Comparison of ENCODE assay signal across 19 mouse cellular contexts in the genomic region with DNA sequence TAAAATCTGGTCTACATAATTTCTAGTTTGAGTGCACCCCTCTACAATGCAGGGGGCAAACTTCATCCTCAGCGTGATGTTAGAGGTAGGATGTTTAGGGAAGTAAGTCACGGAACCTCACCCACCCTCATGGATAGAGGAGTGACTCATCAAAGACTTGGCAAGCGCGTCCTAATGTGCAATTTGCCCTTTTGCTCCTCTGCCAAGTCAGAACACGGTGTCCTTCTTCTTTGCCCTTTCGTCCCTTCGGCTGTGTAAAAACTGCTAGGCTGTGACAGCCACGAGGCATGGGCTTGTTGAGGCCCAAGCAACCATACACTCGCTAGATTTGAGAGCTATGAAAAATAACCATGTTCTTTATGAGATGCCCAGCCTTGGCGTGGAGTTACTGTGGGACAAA. TPM values are rescaled to one million over a fixed set of nuclear protein-coding genes. Genes with fewer than 3 reads are reported as not detected.
DNase-seq lines count a peak whose midpoint lies in the region; ATAC-seq lines count a peak whose summit lies in the region.
"Had no signal": no experiment of that assay in that cellular context is flagged by ENCODE, and none has a peak within 500 bp of the region (broad histone marks: within the 10 kb centered on the region; RNA-seq: fewer than 3 reads in every experiment).

No protein-coding gene starts in this region.

- H3K4me1 ChIP-seq in kidney, embryonic 16.5 days (ENCODE audit: insufficient read depth, low read length): no peaks in the 10 kb centered on the region
- H3K4me1 ChIP-seq: neural tube, embryonic 13.5 days; stomach, embryonic 15.5 days had no signal

- 77% methylated on average over 10 of the region's 10 CpGs for WGBS in kidney, embryonic 16.5 days

- H3K4me3 ChIP-seq in kidney, embryonic 16.5 days (ENCODE audit: low read length): no peak overlapping the region
- H3K4me3 ChIP-seq: neural tube, embryonic 13.5 days; stomach, embryonic 15.5 days had no signal

- intact Hi-C loops in left cerebral cortex, postnatal 36 days (cut with DNase I): no loop called here

- H3K9ac ChIP-seq in kidney, embryonic 16.5 days (replicated peaks; ENCODE audit: low read length): no peak overlapping the region
- H3K9ac ChIP-seq: neural tube, embryonic 13.5 days; stomach, embryonic 15.5 days had no signal

- H3K27me3 ChIP-seq in kidney, embryonic 16.5 days (ENCODE audit: insufficient read depth, low read length): no peaks in the 10 kb centered on the region
- H3K27me3 ChIP-seq: neural tube, embryonic 13.5 days; stomach, embryonic 15.5 days had no signal

- H3K9me3 ChIP-seq in kidney, embryonic 16.5 days (ENCODE audit: low read length): no peaks in the 10 kb centered on the region
- H3K9me3 ChIP-seq: stomach, embryonic 15.5 days had no signal

- no peak overlapping the region for H3K4me2 ChIP-seq in kidney, embryonic 16.5 days (replicated peaks; ENCODE audit: low read depth, low read length)
- H3K4me2 ChIP-seq: neural tube, embryonic 13.5 days; stomach, embryonic 15.5 days had no signal

- ATAC-seq in kidney, embryonic 16.5 days (ENCODE audit: low FRiP score, low TSS enrichment): no peak
- ATAC-seq: CD4-positive, CD25-positive, alpha-beta regulatory T cell, adult 4 months; forebrain, embryonic 14.5 days; inflammation-experienced regulatory T-cells, adult 6 months had no signal

- H3K36me3 ChIP-seq in kidney, embryonic 16.5 days (ENCODE audit: insufficient read depth, low read length): no peaks in the 10 kb centered on the region
- H3K36me3 ChIP-seq: neural tube, embryonic 13.5 days; stomach, embryonic 15.5 days had no signal

- peak; percentile 42 for DNase-seq in kidney, adult 11 months
- peak; percentile 44 for DNase-seq in ovary, adult 18-20 months (ENCODE audit: low spot score)
- DNase-seq in ovary, postnatal 14 days (ENCODE audit: low spot score): no peak
- peak; percentile 81 for DNase-seq in adrenal gland, postnatal 10 days
- peak; percentile 28 for DNase-seq in lung, postnatal 36 days
- no peak for DNase-seq in left cerebral cortex, postnatal 36 days (ENCODE audit: low spot score in 2 of 2)
- DNase-seq in layer of hippocampus, postnatal 36 days: no peak
- DNase-seq: cerebellum, adult 11-12 months; gastrocnemius, postnatal 14 days; layer of hippocampus, adult 9-11 months; midbrain, embryonic 14.5 days; right cerebral cortex, postnatal 14 days had no signal

- no peak overlapping the region for H3K27ac ChIP-seq in kidney, embryonic 16.5 days (ENCODE audit: low read length)
- H3K27ac ChIP-seq: neural tube, embryonic 13.5 days; stomach, embryonic 15.5 days had no signal

RNA-seq across cellular contexts. Expression of gene Abca6, which starts 6.8 kb away (rescaled TPM):
- 0.17 and 0.24 TPM in 2 replicates for polyA plus RNA-seq in kidney, embryonic 16.5 days (2015; fragmentation: Nextera tagmentation; extraction: Ambion mirVana)
- total RNA-seq in adrenal gland, postnatal 10 days (2021): 10 to 100 TPM; 10.6 to 21.0 TPM
- 1 to 10 TPM; 1.1 to 1.6 TPM for total RNA-seq in left cerebral cortex, postnatal 36 days (2021)
- 1 to 10 TPM; 1.2 to 1.5 TPM for total RNA-seq in layer of hippocampus, postnatal 36 days (2021)
- polyA plus RNA-seq: CD4-positive, CD25-positive, alpha-beta regulatory T cell, adult 4 months; inflammation-experienced regulatory T-cells, adult 6 months; limb, embryonic 11.5 days had no signal

Comparison
In these comparisons a context has a peak if more than half of its experiments do, and no peak if none do; other contexts are left out.
1. DNase-seq: peak in kidney, adult 11 months (single experiment), ovary, adult 18-20 months (single experiment), adrenal gland, postnatal 10 days (single experiment) and lung, postnatal 36 days (single experiment); none in ovary, postnatal 14 days (single experiment), left cerebral cortex, postnatal 36 days (0 of 2) and layer of hippocampus, postnatal 36 days (0 of 2).
2. RNA of gene Abca6, which starts 6.8 kb away (total RNA-seq): 10.6 to 21.0 TPM in adrenal gland, postnatal 10 days; 1.1 to 1.6 TPM in left cerebral cortex, postnatal 36 days and 1.2 to 1.5 TPM in layer of hippocampus, postnatal 36 days; every median in the first group is over 4 times any median in the second.